Comparison of ENCODE assay signal across 10 mouse cellular contexts in genomic region chr17:28521920-28522319, GRCm38 (mm10). TPM values are rescaled to one million over a fixed set of nuclear protein-coding genes. Genes with fewer than 3 reads are reported as not detected.
DNase-seq lines count a peak whose midpoint lies in the region; ATAC-seq and TF ChIP-seq lines count a peak whose summit lies in the region.
"Had no signal": no experiment of that assay in that cellular context is flagged by ENCODE, and none has a peak within 500 bp of the region (broad histone marks: within the 10 kb centered on the region; RNA-seq: fewer than 3 reads in every experiment).

No protein-coding gene starts in this region.

- H3K4me2 ChIP-seq in lung, postnatal 0 days (replicated peaks; ENCODE audit: low read depth, low read length) = peak overlapping the region; percentile 93
- peak overlapping the region; percentile 89 for H3K4me2 ChIP-seq in intestine, postnatal 0 days (replicated peaks; ENCODE audit: low read depth)
- peak overlapping the region; percentile 95 for H3K4me2 ChIP-seq in neural tube, embryonic 15.5 days

- no peak for TF ChIP-seq CTCF in lung, postnatal 0 days (IDR thresholded peaks at IDR 0.05)
- TF ChIP-seq CTCF in intestine, postnatal 0 days (IDR thresholded peaks at IDR 0.05; ENCODE audit: low read depth) = no peak; the same call in 1 of the 2 replicates

- 38% methylated on average over 6 of the region's 6 CpGs for WGBS in lung, postnatal 0 days
- 41% methylated on average over 6 of the region's 6 CpGs for WGBS in forebrain, embryonic 10.5 days
- 24% methylated on average over 6 of the region's 6 CpGs for WGBS in intestine, postnatal 0 days
- WGBS in neural tube, embryonic 15.5 days = 18% methylated on average over 6 of the region's 6 CpGs

- peak overlapping the region; percentile 53; the same call in 1 of the 2 replicates for H3K4me3 ChIP-seq in lung, postnatal 0 days (ENCODE audit: low read depth, low read length)
- peak overlapping the region; percentile 78 for H3K4me3 ChIP-seq in forebrain, embryonic 10.5 days
- H3K4me3 ChIP-seq in intestine, postnatal 0 days (ENCODE audit: low read depth, low read length) = peak overlapping the region; percentile 48
- peak overlapping the region; percentile 78 for H3K4me3 ChIP-seq in neural tube, embryonic 15.5 days (replicated peaks)

- peak overlapping the region; percentile 99 for H3K27ac ChIP-seq in lung, postnatal 0 days (ENCODE audit: low read length)
- H3K27ac ChIP-seq in forebrain, embryonic 10.5 days = no peak overlapping the region
- H3K27ac ChIP-seq in intestine, postnatal 0 days (ENCODE audit: low read depth, low read length) = peak overlapping the region; percentile 86
- peak overlapping the region; percentile 95 for H3K27ac ChIP-seq in neural tube, embryonic 15.5 days (replicated peaks)

- no peaks in the 10 kb centered on the region for H3K27me3 ChIP-seq in lung, postnatal 0 days (replicated peaks; ENCODE audit: insufficient read depth, low read length)
- peaks cover 75% of the 10 kb centered on the region for H3K27me3 ChIP-seq in forebrain, embryonic 10.5 days (ENCODE audit: poor library complexity, severe bottlenecking)
- no peaks in the 10 kb centered on the region for H3K27me3 ChIP-seq in intestine, postnatal 0 days (replicated peaks; ENCODE audit: control insufficient read depth, insufficient read depth, low read length)
- H3K27me3 ChIP-seq in neural tube, embryonic 15.5 days (replicated peaks) = peaks cover 14% of the 10 kb centered on the region

- no peaks in the 10 kb centered on the region for H3K36me3 ChIP-seq in lung, postnatal 0 days (ENCODE audit: insufficient read depth, low read length)
- H3K36me3 ChIP-seq in forebrain, embryonic 10.5 days (replicated peaks) = no peaks in the 10 kb centered on the region
- H3K36me3 ChIP-seq in intestine, postnatal 0 days (ENCODE audit: control insufficient read depth, insufficient read depth) = no peaks in the 10 kb centered on the region
- no peaks in the 10 kb centered on the region for H3K36me3 ChIP-seq in neural tube, embryonic 15.5 days

- no peak for ATAC-seq in lung, postnatal 0 days
- ATAC-seq in intestine, postnatal 0 days = peak; percentile 43
- ATAC-seq in neural tube, embryonic 15.5 days (ENCODE audit: low FRiP score) = no peak
- ATAC-seq in megakaryocyte progenitor cell, adult 5-6 weeks (replicated peaks; ENCODE audit: poor library complexity) = no peak

- H3K4me1 ChIP-seq in lung, postnatal 0 days (ENCODE audit: insufficient read depth, low read depth, low read length) = peaks cover 28% of the 10 kb centered on the region
- peaks cover 49% of the 10 kb centered on the region for H3K4me1 ChIP-seq in forebrain, embryonic 10.5 days
- H3K4me1 ChIP-seq in intestine, postnatal 0 days (replicated peaks; ENCODE audit: control insufficient read depth, insufficient read depth, low read length) = peaks cover 7% of the 10 kb centered on the region; the same call in 1 of the 2 replicates
- peaks cover 39% of the 10 kb centered on the region for H3K4me1 ChIP-seq in neural tube, embryonic 15.5 days

- peak; percentile 37 for DNase-seq in lung, postnatal 0 days (ENCODE audit: low spot score)
- no peak for DNase-seq in lung, postnatal 14 days
- DNase-seq in forebrain, embryonic 10.5 days (ENCODE audit: extremely low spot score, low spot score) = no peak
- DNase-seq in adrenal gland, postnatal 10 days = no peak
- no peak for DNase-seq in urinary bladder, postnatal 14 days (ENCODE audit: low spot score)

- TF ChIP-seq EP300 in lung, postnatal 0 days (IDR thresholded peaks at IDR 0.05) = peak; percentile 57; the same call in 1 of the 2 replicates

- H3K9me3 ChIP-seq in lung, postnatal 0 days (ENCODE audit: low read length) = no peaks in the 10 kb centered on the region
- peaks cover 7% of the 10 kb centered on the region; the same call in 1 of the 2 replicates for H3K9me3 ChIP-seq in forebrain, embryonic 10.5 days
- H3K9me3 ChIP-seq in intestine, postnatal 0 days (ENCODE audit: control insufficient read depth) = no peaks in the 10 kb centered on the region
- H3K9me3 ChIP-seq in neural tube, embryonic 15.5 days (replicated peaks) = no peaks in the 10 kb centered on the region

- H3K9ac ChIP-seq in lung, postnatal 0 days (replicated peaks; ENCODE audit: low read depth) = peak overlapping the region; percentile 12
- no peak overlapping the region for H3K9ac ChIP-seq in intestine, postnatal 0 days (ENCODE audit: low read depth, low read length)
- H3K9ac ChIP-seq in neural tube, embryonic 15.5 days (replicated peaks) = peak overlapping the region; percentile 93

RNA-seq across cellular contexts. Expression of gene Fkbp5, which starts 4.6 kb away (rescaled TPM):
- polyA plus RNA-seq in lung, postnatal 0 days (2015; fragmentation: Nextera tagmentation; extraction: Ambion mirVana) = 15.8 and 26.9 TPM in 2 replicates
- 31.7 and 33.5 TPM in 2 replicates for polyA plus RNA-seq in forebrain, embryonic 10.5 days (2016; fragmentation: Nextera tagmentation; extraction: Ambion mirVana)
- 9.7 and 10.1 TPM in 2 replicates for polyA plus RNA-seq in intestine, postnatal 0 days (2015; fragmentation: Nextera tagmentation; extraction: Ambion mirVana)
- polyA plus RNA-seq in neural tube, embryonic 15.5 days (2015; fragmentation: Nextera tagmentation; extraction: Ambion mirVana) = 27.2 and 51.1 TPM in 2 replicates
- total RNA-seq in adrenal gland, postnatal 10 days (2021) = 10 to 100 TPM; 55.4 to 95.1 TPM
- total RNA-seq in megakaryocyte progenitor cell, adult 5-6 weeks (2015) = 25.8 and 30.0 TPM in 2 replicates
- 40.2 and 58.9 TPM in 2 replicates for total RNA-seq in megakaryocyte progenitor cell, adult 5-6 weeks (2017)

RNA-seq across cellular contexts. Expression of gene Armc12, which starts 8.7 kb away (rescaled TPM):
- not detected in 2 replicates for polyA plus RNA-seq in lung, postnatal 0 days (2015; fragmentation: Nextera tagmentation; extraction: Ambion mirVana)
- polyA plus RNA-seq in forebrain, embryonic 10.5 days (2016; fragmentation: Nextera tagmentation; extraction: Ambion mirVana) = not detected in 2 replicates
- not detected in 2 replicates for polyA plus RNA-seq in intestine, postnatal 0 days (2015; fragmentation: Nextera tagmentation; extraction: Ambion mirVana)
- polyA plus RNA-seq in neural tube, embryonic 15.5 days (2015; fragmentation: Nextera tagmentation; extraction: Ambion mirVana) = not detected in 2 replicates
- total RNA-seq in adrenal gland, postnatal 10 days (2021) = not detected
- total RNA-seq in megakaryocyte progenitor cell, adult 5-6 weeks (2015) = not detected in 2 replicates
- total RNA-seq in megakaryocyte progenitor cell, adult 5-6 weeks (2017) = not detected in 2 replicates
- total RNA-seq: adrenal gland, adult 18-20 months; neutrophil, adult 5-6 weeks had no signal

RNA-seq across cellular contexts. Expression of gene Clpsl2, which starts 27.3 kb away (rescaled TPM):
- not detected in 2 replicates for polyA plus RNA-seq in lung, postnatal 0 days (2015; fragmentation: Nextera tagmentation; extraction: Ambion mirVana)
- not detected in 2 replicates for polyA plus RNA-seq in forebrain, embryonic 10.5 days (2016; fragmentation: Nextera tagmentation; extraction: Ambion mirVana)
- not detected in 2 replicates for polyA plus RNA-seq in intestine, postnatal 0 days (2015; fragmentation: Nextera tagmentation; extraction: Ambion mirVana)
- not detected in 2 replicates for polyA plus RNA-seq in neural tube, embryonic 15.5 days (2015; fragmentation: Nextera tagmentation; extraction: Ambion mirVana)
- not detected for total RNA-seq in adrenal gland, postnatal 10 days (2021)
- total RNA-seq in megakaryocyte progenitor cell, adult 5-6 weeks (2015) = not detected in 2 replicates
- total RNA-seq in megakaryocyte progenitor cell, adult 5-6 weeks (2017) = not detected in 2 replicates
- total RNA-seq: adrenal gland, adult 18-20 months; neutrophil, adult 5-6 weeks had no signal

RNA-seq across cellular contexts. Expression of gene Clps, which starts 38.6 kb away (rescaled TPM):
- polyA plus RNA-seq in lung, postnatal 0 days (2015; fragmentation: Nextera tagmentation; extraction: Ambion mirVana) = 0.32 and 0.42 TPM in 2 replicates
- polyA plus RNA-seq in forebrain, embryonic 10.5 days (2016; fragmentation: Nextera tagmentation; extraction: Ambion mirVana) = not detected in 2 replicates
- polyA plus RNA-seq in intestine, postnatal 0 days (2015; fragmentation: Nextera tagmentation; extraction: Ambion mirVana) = 104 and 125 TPM in 2 replicates
- polyA plus RNA-seq in neural tube, embryonic 15.5 days (2015; fragmentation: Nextera tagmentation; extraction: Ambion mirVana) = 20.5 TPM in 1 of 2 replicates, not detected in the other
- total RNA-seq in adrenal gland, postnatal 10 days (2021) = not detected
- total RNA-seq in megakaryocyte progenitor cell, adult 5-6 weeks (2015) = not detected in 2 replicates
- total RNA-seq in megakaryocyte progenitor cell, adult 5-6 weeks (2017) = not detected in 2 replicates
- total RNA-seq: adrenal gland, adult 18-20 months; neutrophil, adult 5-6 weeks had no signal

RNA-seq across cellular contexts. Expression of gene Lhfpl5, which starts 53.5 kb away (rescaled TPM):
- 0.07 and 0.25 TPM in 2 replicates for polyA plus RNA-seq in lung, postnatal 0 days (2015; fragmentation: Nextera tagmentation; extraction: Ambion mirVana)
- polyA plus RNA-seq in forebrain, embryonic 10.5 days (2016; fragmentation: Nextera tagmentation; extraction: Ambion mirVana) = 0.41 and 0.45 TPM in 2 replicates
- polyA plus RNA-seq in intestine, postnatal 0 days (2015; fragmentation: Nextera tagmentation; extraction: Ambion mirVana) = 0.90 and 1.3 TPM in 2 replicates
- 17.5 and 20.2 TPM in 2 replicates for polyA plus RNA-seq in neural tube, embryonic 15.5 days (2015; fragmentation: Nextera tagmentation; extraction: Ambion mirVana)
- 1 to 10 TPM; 1.5 to 1.7 TPM for total RNA-seq in adrenal gland, postnatal 10 days (2021)
- total RNA-seq in megakaryocyte progenitor cell, adult 5-6 weeks (2015) = not detected in 2 replicates
- total RNA-seq in megakaryocyte progenitor cell, adult 5-6 weeks (2017) = not detected in 2 replicates
- total RNA-seq: neutrophil, adult 5-6 weeks had no signal
